Mouse (Mus musculus): ENCODE results near the gene Sag.

The Sag gene

GRCm38 (mm10) chr1:87803576-87803975, at the start of gene Sag:
TSS of gene Sag (plus strand) at chr1:87803680.
- DNase-seq (ENCODE audit: low spot score) = no peak

- peak; percentile 92 for DNase-seq (ENCODE audit: low spot score)
Measured at GRCm38 (mm10) chr1:87755641-87756470, 47.6 kb upstream of the Sag start, which contains the start of gene Atg16l1. TSS of gene Atg16l1 (plus strand) at chr1:87755870.

GRCm38 (mm10) chr1:87763821-87764220, 39.7 kb upstream of the Sag start:
- peak; percentile 21 for DNase-seq (ENCODE audit: low spot score)

DNA sequence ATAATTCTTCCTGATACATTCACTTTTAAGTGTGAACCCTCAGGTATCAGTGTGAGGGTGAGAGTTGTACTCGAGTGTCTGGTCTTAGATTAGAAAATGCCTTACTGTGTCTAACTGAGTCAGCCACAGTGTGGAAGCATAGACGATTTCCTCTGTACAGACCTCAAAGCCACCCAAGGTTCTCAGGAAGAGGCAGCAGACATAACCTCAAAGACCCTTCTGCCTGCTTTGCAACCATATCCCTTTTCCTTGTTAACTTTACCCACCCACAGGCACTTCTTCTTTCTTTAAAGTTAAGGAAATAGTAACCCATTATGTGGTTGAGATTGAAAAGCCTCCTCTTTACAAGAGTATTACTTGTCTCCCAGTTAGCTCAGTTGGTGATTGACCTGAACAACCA, 37.7 kb upstream of the Sag start:
- no peak for DNase-seq (ENCODE audit: low spot score)

DNA sequence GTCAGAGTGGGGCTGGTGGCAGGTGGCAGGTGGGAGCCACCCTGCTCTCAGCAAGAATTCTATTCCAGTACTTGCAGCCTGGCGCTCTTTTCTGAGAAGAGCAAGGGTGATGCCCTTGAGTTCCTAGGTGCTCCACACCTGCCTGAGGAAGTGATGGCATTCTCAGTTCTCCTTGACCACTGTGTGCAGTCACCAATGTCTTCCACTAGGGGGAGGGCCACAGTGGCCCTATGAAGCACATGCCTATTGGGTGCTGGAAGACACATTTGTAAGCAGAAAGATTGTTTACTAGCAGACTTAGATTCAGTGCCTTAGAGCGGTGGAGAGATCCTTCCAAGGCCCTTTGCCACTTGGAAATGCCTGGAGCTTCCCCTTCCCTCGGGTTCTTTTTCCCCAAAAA, 37.2 kb upstream of the Sag start:
- DNase-seq (ENCODE audit: low spot score) = no peak

GRCm38 (mm10) chr1:87769263-87769662, 34.2 kb upstream of the Sag start:
- DNase-seq (ENCODE audit: low spot score) = no peak

GRCm38 (mm10) chr1:87770486-87770885, 33.0 kb upstream of the Sag start:
- DNase-seq (ENCODE audit: low spot score) = no peak

- DNase-seq (ENCODE audit: low spot score) = no peak
Measured at GRCm38 (mm10) chr1:87771724-87772123, 31.8 kb upstream of the Sag start.

- no peak for DNase-seq (ENCODE audit: low spot score)
Measured at GRCm38 (mm10) chr1:87773336-87773735, 30.1 kb upstream of the Sag start.

DNA sequence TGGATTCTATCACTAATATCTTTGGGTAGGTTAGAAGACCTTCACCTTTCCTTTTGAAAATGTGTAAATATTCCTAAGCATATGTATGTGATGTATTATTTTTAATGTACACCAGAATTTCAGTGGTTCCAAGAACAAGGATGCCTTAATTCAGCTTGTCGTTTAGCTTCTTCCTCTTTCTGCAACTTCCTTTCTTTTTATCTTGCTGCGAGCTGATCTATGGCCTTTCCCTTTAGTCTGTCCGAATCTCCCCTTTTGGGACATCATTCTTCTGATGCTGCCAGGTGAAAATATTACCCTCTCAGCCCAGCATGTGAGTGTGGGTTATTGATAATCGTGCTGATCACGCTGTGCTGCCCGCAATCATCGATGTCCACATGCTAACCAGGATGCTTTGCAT, 28.6 kb upstream of the Sag start:
- no peak for DNase-seq (ENCODE audit: low spot score)

DNA sequence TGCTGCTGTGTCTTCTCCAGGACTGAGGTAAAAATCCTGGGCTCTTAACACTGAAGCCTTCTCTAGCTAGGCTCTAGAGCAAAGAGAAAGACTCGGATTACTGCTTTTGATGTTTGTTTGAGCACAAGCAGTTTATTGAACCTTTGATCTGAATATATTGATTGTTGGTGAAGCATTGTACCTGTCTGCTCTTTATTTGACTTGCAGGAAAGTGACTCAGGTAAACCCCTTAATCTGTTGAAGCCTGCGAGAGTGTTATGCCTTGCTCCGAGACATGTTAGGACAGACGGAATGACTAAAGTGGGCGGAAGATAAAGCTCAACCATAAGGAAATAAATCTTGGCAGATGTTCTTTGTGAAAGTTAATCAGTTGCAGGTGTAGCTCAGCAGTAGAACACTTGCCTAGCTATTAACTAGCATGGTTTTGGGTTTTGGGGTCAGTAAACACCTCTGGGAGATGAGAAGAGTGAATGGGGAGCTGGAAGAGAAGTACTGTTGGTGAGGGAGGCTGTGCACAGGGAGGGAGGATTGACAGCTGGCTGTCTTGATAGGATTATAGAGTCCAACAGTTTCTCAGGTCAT, 24.2 kb upstream of the Sag start:
- no peak for DNase-seq (ENCODE audit: low spot score)

DNA sequence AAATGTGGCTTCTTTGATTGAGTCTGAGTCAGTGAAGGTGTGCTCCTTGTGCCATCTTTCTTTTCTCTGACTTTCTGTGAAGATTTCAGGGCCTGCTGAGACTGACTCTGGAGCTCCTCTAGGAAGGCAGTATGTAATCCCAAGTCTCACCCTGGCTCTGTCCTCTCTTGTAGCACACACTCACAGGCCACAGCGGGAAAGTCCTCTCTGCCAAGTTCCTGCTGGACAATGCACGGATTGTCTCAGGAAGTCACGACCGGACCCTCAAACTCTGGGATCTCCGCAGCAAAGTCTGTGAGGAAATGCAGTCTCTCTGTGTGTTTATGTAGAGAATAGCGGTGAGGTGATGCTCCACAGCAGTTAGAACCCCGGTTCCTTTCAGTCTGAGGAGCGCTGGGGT, 17.8 kb upstream of the Sag start:
- no peak for DNase-seq (ENCODE audit: low spot score)

DNA sequence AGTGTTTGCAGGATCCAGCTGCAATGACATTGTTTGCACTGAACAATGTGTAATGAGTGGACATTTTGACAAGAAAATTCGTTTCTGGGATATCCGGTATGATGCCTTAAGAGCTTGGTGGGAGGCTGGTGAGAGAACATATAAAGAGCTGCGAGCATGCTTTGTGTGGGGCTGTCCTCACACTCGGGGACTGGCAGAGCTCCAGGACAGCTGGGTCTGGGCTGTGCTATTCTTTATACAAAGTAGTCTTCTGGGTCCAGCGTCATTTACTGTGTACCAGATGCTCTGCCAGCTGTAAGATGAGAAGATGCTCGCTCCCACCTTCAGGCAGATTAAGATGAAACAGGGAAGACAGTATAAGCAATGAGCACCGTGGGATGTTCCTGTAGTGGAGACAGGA, 17.2 kb upstream of the Sag start:
- no peak for DNase-seq (ENCODE audit: low spot score)

DNA sequence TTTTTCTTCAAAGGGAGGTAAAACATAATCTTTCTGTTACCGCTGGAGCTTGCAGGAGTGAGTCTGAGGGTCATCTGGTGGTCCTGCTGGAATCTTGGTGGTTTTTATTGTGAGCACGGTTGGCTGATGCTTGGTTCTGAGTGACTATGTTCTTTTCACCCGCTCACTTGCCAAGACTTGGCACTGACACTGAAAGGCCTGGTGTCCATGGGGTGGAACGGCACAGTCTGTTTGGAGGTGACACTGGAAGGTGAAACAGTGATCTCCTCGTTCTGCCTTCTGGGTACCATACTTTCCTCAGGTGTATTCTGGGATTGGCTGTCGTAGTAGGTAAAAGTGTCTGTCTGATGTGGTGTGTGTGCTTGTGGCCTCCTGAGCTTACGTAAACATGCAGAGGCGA, 13.8 kb upstream of the Sag start:
- DNase-seq (ENCODE audit: low spot score) = no peak

DNA sequence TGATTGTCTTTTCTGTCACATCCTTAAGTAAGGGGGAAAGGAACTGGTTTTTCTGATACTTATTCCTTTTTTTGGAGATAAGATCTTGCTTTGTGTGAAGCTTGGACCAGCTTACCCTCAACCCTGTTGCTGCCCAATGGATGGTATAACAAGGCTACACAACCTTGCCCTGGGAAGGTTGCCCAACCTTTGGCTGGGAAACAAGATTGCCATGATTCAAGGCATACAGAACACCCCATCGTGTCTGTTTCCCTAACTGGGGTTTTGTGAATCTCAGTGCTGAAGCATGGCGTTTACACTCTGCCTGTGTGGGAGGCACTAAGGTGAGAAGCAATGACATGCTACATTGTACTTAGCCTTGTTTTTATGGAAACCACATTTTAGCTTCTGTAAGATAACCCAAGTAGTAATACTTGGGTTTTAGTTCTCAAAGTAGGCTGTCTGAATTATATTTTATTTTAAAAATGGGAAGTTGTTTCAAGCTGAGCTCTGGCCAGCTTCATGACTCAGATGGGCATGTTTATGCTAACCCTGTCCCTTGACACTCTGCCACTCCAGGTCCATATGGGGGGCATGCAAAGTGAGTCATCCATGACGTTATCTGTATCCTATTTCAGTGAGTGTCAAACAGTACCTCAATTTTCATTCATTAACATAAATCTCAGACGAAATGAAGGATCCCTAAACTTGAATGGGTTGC, 10.9 kb upstream of the Sag start:
- DNase-seq (ENCODE audit: low spot score) = no peak

DNA sequence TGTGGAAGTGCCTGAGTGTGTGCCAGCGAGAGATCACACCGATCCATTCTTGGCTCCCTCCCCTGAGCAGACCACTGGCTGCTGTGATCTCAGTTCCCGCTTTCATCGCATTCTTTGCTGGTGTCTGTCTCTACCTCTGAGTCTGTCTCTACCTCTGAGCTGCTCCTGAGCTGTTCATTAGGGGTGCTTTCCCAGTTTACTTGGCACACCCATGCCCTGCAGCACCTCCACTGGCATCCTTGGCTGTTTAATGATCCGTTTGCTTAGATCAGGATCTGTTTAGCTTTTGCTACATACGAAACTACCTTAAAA, 10.4 kb upstream of the Sag start:
- DNase-seq (ENCODE audit: low spot score) = no peak

- DNase-seq (ENCODE audit: low spot score) = no peak
Measured at GRCm38 (mm10) chr1:87797702-87798101, 5.8 kb upstream of the Sag start.

- no peak for DNase-seq (ENCODE audit: low spot score)
Measured at GRCm38 (mm10) chr1:87798306-87798705, 5.2 kb upstream of the Sag start.

- no peak for DNase-seq (ENCODE audit: low spot score)
Measured at GRCm38 (mm10) chr1:87807751-87808150, 4.3 kb downstream of the Sag start.

- no peak for DNase-seq (ENCODE audit: low spot score)
Measured at GRCm38 (mm10) chr1:87811391-87811790, 7.9 kb downstream of the Sag start.

GRCm38 (mm10) chr1:87812061-87812460, 8.6 kb downstream of the Sag start:
- no peak for DNase-seq (ENCODE audit: low spot score)

- DNase-seq (ENCODE audit: low spot score) = no peak
Measured at GRCm38 (mm10) chr1:87813155-87813554, 9.7 kb downstream of the Sag start.

GRCm38 (mm10) chr1:87813681-87814080, 10.2 kb downstream of the Sag start:
- no peak for DNase-seq (ENCODE audit: low spot score)
